Mouse (Mus musculus): ENCODE measurements around the gene Tufm. TPM values are rescaled to one million over a fixed set of nuclear protein-coding genes. Genes with fewer than 3 reads are reported as not detected.
"Not testable (repeated sequence)": the region's sequence is repeated elsewhere in the genome, so short reads cannot be mapped to it uniquely, and the experiment has no call there.

The Tufm gene
- total RNA-seq, 2 experiments from 2014 or later = 78.0 to 93.5 TPM

GRCm38 (mm10) chr7:126481699-126482098, 5.5 kb upstream of the Tufm start:
- intact Hi-C loops (cut with DNase I) = loop anchor here (1.0 to 10.0 kb wide), 2 partner anchors 47 to 283 kb away; partner anchors contain the start of gene Gdpd3
- DNase-seq (ENCODE audit: extremely low spot score in 1 of 2, low spot score in 2 of 2) = no peak
- Histone ChIP-seq H3K27ac (peak overlapping the region; percentile 68), H3K4me3 (peak overlapping the region; percentile 33)
- peak; percentile 71 for TF ChIP-seq CTCF (IDR thresholded peaks at IDR 0.05)

DNA sequence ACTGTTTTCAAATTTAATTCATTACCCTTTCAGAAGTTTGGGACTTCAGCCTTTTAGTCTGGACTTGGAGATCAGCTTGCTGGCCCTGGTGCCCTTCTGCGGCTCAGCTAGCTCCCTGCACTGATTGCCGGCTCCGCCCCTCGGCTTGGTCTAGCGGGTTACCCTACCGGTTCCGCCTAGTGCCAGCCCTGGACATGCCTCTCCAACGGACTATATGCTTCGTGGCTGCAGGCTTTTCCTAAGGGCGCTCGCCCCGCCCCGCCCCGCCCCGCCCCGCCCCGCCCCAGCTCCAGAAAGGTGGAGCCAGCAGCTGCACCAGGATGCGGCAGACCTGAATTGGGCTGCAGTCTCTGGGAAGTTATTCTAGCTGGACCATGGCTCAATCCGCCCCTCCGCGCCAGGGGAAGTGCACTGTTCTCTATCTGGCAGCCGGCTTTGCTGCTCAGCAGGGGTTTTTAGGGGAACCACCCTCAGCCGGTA, 4.7 kb upstream of the Tufm start:
- H3K4me3 ChIP-seq = peak overlapping the region; percentile 33
- no peak; the same call in 1 of the 2 replicates for TF ChIP-seq CTCF (IDR thresholded peaks at IDR 0.05)
- DNase-seq (ENCODE audit: extremely low spot score in 1 of 2, low spot score in 2 of 2) = peak; percentile 50 to 61
- intact Hi-C loops (cut with DNase I) = loop anchor here (10.0 kb wide), 1 partner anchor 282 kb away; the partner anchor contains the start of gene Gdpd3
- peak overlapping the region; percentile 69 for H3K27ac ChIP-seq

GRCm38 (mm10) chr7:126487617-126488385, 640 bp downstream of the Tufm start:
- not testable (repeated sequence) for DNase-seq (ENCODE audit: extremely low spot score in 1 of 2, low spot score in 2 of 2)
- H3K4me3 ChIP-seq = peak overlapping the region; percentile 61
- H3K27ac ChIP-seq = peak overlapping the region; percentile 87
- intact Hi-C loops (cut with DNase I) = loop anchor here (1.0 to 10.0 kb wide), 2 partner anchors 14 to 277 kb away; partner anchors contain the start of gene Gdpd3

- intact Hi-C loops (cut with DNase I) = no loop called here
- H3K27ac ChIP-seq = no peak overlapping the region
- DNase-seq (ENCODE audit: extremely low spot score in 1 of 2, low spot score in 2 of 2) = no peak
- no peak overlapping the region for H3K4me3 ChIP-seq
- TF ChIP-seq CTCF (IDR thresholded peaks at IDR 0.05) = no peak
These were observed 3.8 kb downstream of the Tufm start for GRCm38 (mm10) chr7:126491005-126491404.

DNA sequence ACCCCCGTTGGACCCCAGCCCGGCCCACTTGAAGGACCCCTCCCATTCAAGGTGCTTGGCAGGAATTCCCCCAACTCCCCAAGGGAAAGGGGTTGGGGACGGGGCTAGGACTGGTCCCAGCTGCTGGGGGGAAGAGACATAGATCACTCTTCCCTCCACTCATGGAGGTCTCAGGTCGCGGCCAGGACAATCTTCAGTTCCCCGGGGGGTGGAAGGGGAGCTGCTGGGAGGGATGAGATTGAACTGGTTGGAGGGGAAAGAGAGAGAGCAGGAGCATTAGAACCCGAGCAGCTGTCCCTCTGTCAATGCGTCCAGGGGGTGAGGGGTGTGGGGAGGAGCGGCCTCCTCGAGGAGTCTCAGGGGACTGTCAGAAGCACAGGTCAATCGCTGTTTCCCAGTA, 4.8 kb downstream of the Tufm start:
- Histone ChIP-seq H3K4me3 (no peak overlapping the region), H3K27ac (no peak overlapping the region)
- DNase-seq (ENCODE audit: extremely low spot score in 1 of 2, low spot score in 2 of 2) = no peak
- intact Hi-C loops (cut with DNase I) = no loop called here
- no peak for TF ChIP-seq CTCF (IDR thresholded peaks at IDR 0.05)

DNA sequence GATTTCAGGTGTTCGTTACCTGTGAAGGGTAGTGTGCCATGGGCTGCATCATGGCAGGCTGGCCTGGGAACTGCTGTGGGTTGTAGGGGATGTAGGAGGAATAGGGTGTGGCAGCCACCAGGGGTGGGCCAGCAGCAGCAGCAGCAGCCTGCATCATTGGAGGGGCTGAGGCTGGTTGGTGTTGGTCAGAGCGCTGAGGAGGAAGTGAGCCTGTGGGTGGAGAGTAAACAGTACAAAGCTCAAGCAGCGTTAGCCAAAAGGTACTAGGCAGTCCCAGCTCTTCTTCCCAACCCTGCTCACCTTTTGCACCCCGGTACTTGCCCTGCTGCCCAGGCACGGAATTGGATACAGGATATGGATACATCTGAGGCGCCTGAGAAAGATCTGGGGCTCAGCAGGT, 7.0 kb downstream of the Tufm start:
- DNase-seq (ENCODE audit: extremely low spot score in 1 of 2, low spot score in 2 of 2) = no peak
- no peak for TF ChIP-seq CTCF (IDR thresholded peaks at IDR 0.05)
- Histone ChIP-seq H3K4me3 (no peak overlapping the region), H3K27ac (no peak overlapping the region)
- intact Hi-C loops (cut with DNase I) = no loop called here

DNA sequence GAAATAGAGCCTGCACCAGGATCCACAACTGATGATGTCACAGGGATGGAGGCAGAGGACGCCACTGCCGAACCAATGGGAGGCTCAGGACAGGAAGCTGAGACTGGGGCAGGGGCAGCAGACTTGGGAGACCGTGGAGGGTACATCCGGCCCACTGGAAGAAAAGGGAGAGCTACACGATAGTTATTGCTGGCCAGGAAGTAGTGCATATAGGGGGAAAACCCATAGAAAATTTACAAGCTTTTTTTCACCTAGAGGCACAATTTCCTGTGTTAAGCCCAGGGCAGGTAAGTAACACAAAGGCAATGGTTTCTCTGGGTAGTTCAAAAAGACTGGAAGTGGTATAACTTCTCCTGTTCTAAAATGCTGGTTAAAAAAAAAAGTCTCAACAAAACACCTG, 9.3 kb downstream of the Tufm start:
- no peak for DNase-seq (ENCODE audit: extremely low spot score in 1 of 2, low spot score in 2 of 2)
- Histone ChIP-seq H3K27ac (no peak overlapping the region), H3K4me3 (no peak overlapping the region)
- intact Hi-C loops (cut with DNase I) = no loop called here
- TF ChIP-seq CTCF (IDR thresholded peaks at IDR 0.05) = no peak

DNA sequence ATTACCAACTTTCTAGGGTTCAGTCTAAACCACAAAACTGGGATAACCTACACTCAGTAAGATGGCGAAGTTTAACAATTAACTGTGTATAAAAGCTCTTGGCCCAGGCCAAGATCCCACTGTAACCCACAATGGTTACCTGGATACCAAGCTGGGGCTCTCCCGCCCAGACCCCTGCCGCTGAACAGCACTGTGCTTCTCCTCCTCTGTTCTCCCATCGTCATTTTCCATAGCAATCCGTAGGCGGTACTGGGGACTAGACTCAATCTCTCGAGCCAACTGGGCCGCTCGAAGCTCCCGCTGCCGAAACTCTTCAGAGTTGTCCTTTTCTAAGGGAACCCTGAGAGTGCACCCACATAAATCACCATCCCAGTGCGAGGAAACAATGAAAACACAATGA, 10.8 kb downstream of the Tufm start:
- no peak for DNase-seq (ENCODE audit: extremely low spot score in 1 of 2, low spot score in 2 of 2)
- no peak for TF ChIP-seq CTCF (IDR thresholded peaks at IDR 0.05)
- intact Hi-C loops (cut with DNase I) = no loop called here

DNA sequence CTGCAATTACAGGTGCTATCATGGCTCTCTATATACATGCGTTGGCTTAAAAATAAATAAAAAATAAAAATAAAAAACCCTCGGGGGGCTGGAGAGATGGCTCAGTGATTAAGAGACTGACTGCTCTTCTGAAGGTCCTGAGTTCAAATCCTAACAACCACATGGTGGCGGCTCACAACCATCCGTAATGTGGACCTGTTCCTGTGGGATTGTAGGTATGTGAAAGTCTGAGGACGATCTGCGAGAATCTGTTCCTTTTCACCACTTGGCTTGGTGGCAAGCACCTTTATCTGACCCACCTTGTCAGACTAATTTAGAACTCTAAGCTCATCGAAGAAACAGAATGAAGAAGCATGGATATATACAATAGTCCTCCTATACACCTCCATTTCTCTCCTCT, 12.3 kb downstream of the Tufm start:
- DNase-seq (ENCODE audit: extremely low spot score in 1 of 2, low spot score in 2 of 2) = no peak
- intact Hi-C loops (cut with DNase I) = no loop called here
- Histone ChIP-seq H3K27ac (no peak overlapping the region), H3K4me3 (no peak overlapping the region)
- no peak for TF ChIP-seq CTCF (IDR thresholded peaks at IDR 0.05)

More for the DNA sequence above, 10.8 kb downstream of the Tufm start:
- no peak overlapping the region for H3K27ac ChIP-seq
- H3K4me3 ChIP-seq = no peak overlapping the region

DNA sequence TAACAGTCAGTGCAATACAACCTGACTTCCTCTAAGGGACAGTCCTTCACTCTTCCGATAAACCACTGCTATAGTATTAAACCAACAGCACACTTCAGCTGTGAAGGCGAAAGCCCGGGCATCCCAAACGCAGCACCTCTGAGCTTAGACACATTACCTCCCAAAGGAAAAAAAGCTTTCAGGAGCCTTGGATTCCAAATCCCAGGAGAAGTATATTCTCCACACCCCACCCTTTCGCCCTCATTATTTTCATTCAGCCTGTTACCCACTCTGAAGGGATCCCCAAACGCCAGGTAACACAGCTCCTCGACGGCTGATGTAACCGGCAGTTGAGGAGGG, 14.5 kb downstream of the Tufm start:
- Histone ChIP-seq H3K4me3 (peak overlapping the region; percentile 100), H3K27ac (peak overlapping the region; percentile 98)
- no peak for DNase-seq (ENCODE audit: extremely low spot score in 1 of 2, low spot score in 2 of 2)
- intact Hi-C loops (cut with DNase I) = loop anchor here (1.0 to 10.0 kb wide), 4 partner anchors 14 to 1246 kb away; partner anchors contain the start of genes Fam57b, Ppp4c, Sh2b1 and Tufm
- no peak for TF ChIP-seq CTCF (IDR thresholded peaks at IDR 0.05)

DNA sequence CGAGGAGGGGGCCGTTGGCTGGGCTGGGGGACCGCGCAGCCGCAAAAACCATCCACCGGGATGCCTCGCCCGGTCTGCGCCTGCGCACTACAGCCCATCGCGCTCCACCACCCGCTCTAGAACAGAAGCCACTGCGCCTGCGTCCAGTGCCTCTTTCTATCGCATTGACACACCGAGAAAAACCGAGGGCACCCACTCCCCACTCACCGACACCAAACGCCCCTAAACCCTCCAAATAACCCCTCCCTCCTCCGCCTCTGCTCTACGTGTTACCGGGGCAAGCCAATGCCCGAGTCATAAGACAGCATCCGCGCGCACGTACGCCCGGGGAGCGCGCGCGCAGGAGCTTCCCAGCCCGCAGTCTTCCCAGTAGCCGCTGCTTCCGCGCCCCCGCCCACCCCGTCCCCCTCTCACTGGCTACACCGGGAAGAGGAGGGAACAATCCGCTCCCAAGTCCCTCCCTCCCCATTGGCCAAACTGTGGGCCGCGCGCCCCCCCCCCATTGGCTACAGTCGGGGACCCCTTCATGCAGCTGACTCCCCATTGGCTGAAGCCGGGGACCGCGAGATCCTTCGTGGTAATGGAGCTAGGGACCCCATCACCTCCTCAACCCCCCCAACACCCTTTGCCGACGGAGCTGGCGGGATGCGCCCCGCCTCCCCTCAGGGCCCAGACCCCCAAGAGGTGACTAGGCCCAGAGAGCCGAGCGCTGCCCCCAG, 15.0 kb downstream of the Tufm start:
- intact Hi-C loops (cut with DNase I) = loop anchor here (1.0 to 10.0 kb wide), 4 partner anchors 15 to 1245 kb away; partner anchors contain the start of genes Fam57b, Ppp4c, Sh2b1 and Tufm
- DNase-seq (ENCODE audit: extremely low spot score in 1 of 2, low spot score in 2 of 2) = peak; percentile 91 to 93

DNA sequence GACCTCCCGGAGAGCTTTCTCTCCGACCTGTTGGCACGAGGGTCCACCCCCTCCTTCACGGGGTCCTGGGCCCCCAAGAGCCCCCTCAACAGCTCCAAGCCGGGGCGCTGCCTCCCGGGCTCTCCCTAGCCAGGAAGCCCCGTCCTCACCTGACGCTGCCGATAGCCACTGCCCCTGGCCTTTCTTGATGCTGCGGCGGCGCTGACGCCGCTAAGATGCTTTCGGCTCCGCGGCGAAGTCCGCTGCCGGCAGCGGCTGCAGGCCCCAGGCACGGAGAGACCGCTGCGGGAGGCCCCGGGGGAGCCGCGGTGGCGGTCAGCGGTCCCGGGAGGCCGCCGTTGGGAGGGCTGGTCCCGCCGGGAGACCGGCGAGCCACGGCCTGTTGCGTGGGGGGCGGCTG, 15.6 kb downstream of the Tufm start:
- intact Hi-C loops (cut with DNase I) = loop anchor here (1.0 to 10.0 kb wide), 4 partner anchors 15 to 1245 kb away; partner anchors contain the start of genes Fam57b, Ppp4c, Sh2b1 and Tufm
- H3K27ac ChIP-seq = peak overlapping the region; percentile 98
- H3K4me3 ChIP-seq = peak overlapping the region; percentile 100
- no peak for TF ChIP-seq CTCF (IDR thresholded peaks at IDR 0.05)
- DNase-seq (ENCODE audit: extremely low spot score in 1 of 2, low spot score in 2 of 2) = no peak

More for the DNA sequence above, 15.0 kb downstream of the Tufm start:
- Histone ChIP-seq H3K4me3 (peak overlapping the region; percentile 100), H3K27ac (peak overlapping the region; percentile 98)
- TF ChIP-seq CTCF (IDR thresholded peaks at IDR 0.05) = no peak

Measured in left cerebral cortex, adult 2 months (tissue).